Mouse (Mus musculus): Measurements from ENCODE around the gene Tmppe.
A peak's percentile ranks its signal among the peaks of the same experiment; 100 is the strongest.

The Tmppe gene

DNA sequence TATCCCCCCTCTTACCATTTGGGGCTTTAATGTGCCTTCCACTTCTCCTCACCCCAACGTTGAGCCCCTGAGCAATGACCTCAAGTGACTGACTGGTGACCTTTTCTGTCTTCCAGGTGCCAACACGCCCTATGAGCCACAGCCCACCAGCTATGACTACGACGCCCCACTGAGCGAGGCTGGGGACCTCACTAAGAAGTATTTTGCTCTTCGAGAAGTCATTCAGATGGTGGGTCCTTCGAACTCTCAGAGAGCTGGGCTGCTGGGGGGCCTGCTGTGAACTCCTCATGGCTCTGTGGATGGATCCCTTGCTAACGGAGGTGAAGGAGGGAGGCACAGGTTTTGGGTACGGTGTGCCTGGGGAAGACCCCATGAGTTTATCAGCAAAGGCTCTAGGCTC, 42.0 kb downstream of the Tmppe start:
- DNase-seq (ENCODE audit: low spot score in 2 of 2) = peak; percentile 38 to 44

DNA sequence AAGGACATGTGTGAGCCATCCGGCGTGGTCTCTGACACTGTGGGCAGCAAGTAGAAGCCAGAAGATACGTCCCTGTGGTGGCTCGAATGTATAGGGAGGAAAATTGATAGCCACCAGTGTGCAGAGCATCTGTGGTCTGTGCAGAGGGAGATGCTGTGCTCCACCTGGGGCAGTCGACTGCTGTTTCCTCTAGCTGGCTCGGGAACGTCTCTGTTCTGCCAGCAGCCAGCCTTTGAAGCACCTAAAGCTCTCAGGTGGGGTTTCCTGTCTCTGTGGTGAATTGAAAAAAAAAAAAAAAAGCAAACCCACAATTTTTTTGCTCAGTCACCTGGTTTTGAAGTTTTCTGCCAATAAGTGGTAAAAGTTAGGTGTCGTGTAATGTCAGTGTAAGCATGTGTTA, 42.4 kb downstream of the Tmppe start:
- DNase-seq (ENCODE audit: low spot score in 2 of 2) = peak; percentile 78 to 87

DNA sequence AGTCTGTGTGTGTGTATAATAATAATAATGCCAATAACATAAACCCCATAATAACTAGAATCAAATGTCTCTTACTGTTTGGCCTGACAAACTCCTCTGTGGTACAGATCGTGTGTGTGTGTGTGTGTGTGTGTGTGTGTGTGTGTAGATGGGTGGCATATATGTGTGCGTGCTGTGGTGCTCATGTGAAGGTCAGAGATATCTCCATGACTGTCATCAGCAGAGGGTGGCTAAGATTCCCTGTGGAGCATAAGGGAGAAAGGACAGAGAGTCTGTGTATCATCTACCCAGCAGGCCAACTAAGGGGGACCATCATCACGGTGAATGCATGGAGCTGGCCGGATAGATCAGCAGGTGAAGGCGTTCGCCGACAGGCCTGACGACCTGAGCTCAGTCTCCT, 46.0 kb downstream of the Tmppe start:
- DNase-seq (ENCODE audit: low spot score in 2 of 2) = no peak

DNA sequence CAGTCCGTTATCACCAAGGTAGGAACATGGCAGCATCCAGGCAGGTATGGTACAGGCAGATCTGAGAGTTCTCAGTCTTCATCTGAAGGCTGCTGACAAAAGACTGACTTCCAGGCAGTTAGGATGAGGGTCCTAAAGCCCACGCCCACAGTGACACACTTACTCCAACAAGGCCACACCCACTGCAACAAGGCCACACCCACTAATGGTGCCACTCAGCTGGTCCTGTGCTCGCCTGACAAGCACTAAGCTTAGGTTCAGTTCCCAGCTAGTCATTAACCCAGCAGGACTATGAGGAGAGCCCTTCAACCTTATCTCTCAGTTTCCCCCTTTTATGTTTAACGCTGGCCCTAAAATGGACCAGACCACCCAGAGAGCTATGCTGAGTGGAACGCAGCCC, 47.8 kb downstream of the Tmppe start:
- no peak for DNase-seq (ENCODE audit: low spot score in 2 of 2)

DNA sequence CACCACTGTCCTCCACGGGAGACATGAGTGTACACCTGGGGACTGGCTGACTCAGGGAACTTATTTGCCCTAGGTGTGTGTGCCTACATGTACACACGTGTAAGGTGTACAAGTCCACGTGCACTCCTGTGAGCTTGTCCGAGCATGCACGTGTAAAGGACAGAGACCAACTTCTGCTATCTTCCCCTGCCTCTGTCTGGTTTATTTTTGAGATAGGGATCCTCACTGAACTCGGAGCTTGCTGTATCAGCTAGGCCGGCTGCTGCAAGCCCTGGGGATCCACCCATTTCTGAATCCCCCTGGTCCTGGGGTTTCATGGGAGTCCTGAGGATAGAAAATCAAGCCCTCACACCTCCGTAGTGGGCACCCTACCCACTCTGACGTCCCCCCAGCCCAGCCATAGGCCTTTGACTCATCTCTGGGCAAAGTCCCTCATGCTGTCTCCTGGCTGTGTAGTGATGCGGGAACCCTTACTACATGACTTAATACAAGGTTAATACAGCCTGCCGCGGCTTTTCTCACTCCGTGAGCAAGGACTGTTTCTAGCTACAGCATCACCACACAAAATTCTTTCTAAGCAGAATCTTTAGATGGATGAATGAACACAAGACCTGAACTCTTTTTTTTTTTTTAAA, 48.3 kb downstream of the Tmppe start:
- no peak for DNase-seq (ENCODE audit: low spot score in 2 of 2)

DNA sequence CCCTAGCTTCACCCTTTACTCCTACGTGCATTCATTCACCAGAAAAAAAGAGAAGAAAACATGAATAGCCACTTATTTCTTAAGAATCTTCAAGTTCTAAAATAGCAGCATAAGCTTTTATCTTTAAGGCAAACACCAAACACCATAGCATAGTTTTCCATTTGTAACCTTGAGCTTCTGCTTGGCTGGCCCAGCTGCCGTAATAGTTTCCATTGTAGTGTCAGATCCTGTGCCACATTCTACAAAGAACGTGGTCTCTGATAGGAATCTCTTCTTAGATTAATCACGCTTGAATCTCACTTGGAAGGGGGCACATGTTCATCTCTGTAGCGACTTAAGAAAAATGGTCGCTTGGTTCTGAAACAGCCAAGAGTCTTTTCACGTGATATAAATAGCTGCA, 50.7 kb downstream of the Tmppe start:
- DNase-seq (ENCODE audit: low spot score in 2 of 2) = no peak

DNA sequence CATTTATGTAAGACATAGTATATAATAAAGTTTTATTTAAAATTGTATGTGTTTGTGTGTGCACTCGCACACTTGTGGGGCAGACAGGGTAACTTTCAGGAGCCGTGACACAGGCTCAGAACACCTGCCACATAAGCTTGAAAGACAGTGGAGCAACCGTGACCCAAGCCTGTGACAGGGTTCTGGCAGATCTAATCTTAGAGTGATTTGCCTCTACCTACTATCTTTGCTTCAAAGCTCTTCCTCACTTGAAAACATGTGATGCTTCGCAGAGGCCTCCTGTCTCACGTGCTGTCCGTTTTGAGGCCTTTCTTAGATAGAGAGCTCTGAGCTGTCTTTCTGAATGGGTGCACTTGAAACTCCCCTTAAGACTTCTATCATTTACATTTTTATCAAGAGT, 51.5 kb downstream of the Tmppe start:
- DNase-seq (ENCODE audit: low spot score in 2 of 2) = peak; percentile 53 to 60

DNA sequence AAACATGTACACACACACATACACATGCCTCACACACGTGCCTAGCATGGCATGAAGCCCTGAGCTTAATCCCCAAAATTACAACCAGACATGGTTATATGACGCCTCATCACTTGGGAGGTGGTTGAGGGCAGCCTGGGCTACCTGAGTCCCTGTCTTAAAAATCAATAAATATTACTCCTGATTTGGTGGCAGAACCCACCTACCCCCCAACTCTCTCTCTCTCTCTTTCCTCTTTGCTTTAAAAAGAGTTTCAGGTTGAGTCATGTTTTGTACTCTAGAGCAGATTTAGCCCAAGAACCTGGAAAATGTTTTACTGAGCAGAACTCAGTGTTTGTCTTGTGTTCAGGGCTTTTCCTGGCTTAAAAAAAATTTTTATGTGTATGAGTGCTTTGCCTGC, 54.5 kb downstream of the Tmppe start:
- no peak for DNase-seq (ENCODE audit: low spot score in 2 of 2)
